Mouse (Mus musculus): ENCODE data around the gene Mapkap1. TPM values are rescaled to one million over a fixed set of nuclear protein-coding genes. Genes with fewer than 3 reads are reported as not detected.

The Mapkap1 gene
- polyA plus RNA-seq, 1 experiment from 2014 or later = 117 TPM

DNA sequence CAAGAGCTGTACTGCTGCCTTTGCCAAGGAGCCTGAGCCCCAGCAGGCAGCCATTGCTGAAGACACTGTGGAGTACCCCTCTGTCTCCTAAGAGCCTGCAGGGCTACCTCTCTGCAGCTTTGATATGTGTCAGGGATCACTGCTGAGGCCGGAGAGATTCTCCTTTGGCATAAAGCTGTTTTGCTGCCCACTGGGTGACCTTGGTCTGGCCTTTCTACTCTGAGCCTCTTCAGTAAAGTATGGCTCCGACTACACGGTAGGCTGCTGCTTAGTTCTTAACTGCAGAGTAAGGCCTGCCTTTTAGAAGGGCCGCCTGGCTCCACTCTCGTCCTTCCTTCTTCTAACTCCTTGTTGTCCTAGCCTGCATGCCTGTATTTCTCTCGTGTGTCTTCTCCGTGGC, 142.9 kb downstream of the Mapkap1 start:
- Histone ChIP-seq H3K4me1 (replicated peaks) (peaks cover 16% of the 10 kb centered on the region), H3K9me3 (no peaks in the 10 kb centered on the region), H3K27me3 (0 out of 2 replicates have a peak, but pooled peaks cover 6% of the 10 kb centered on the region), H3K4me3 (replicated peaks) (no peak overlapping the region), H3K27ac (no peak overlapping the region), H3K9ac (replicated peaks) (no peak overlapping the region), H3K36me3 (no peaks in the 10 kb centered on the region), H3K4me2 (no peak overlapping the region)
- ATAC-seq (ENCODE audit: insufficient number of reproducible peaks, insufficient read depth, low FRiP score, low TSS enrichment, low read depth) = no peak
- 84% methylated on average over 7 of the region's 7 CpGs for WGBS

GRCm38 (mm10) chr2:34552772-34553171, 146.2 kb downstream of the Mapkap1 start:
- H3K4me1 ChIP-seq (replicated peaks) = peaks cover 28% of the 10 kb centered on the region
- WGBS = 62% methylated on average over 2 of the region's 2 CpGs
- no peak overlapping the region for H3K4me3 ChIP-seq (replicated peaks)
- no peak for ATAC-seq (ENCODE audit: insufficient number of reproducible peaks, insufficient read depth, low FRiP score, low TSS enrichment, low read depth)
- H3K27me3 ChIP-seq = 0 out of 2 replicates have a peak, but pooled peaks cover 10% of the 10 kb centered on the region
- no peaks in the 10 kb centered on the region for H3K9me3 ChIP-seq
- no peak overlapping the region for H3K4me2 ChIP-seq
- H3K27ac ChIP-seq = no peak overlapping the region
- H3K9ac ChIP-seq (replicated peaks) = no peak overlapping the region
- H3K36me3 ChIP-seq = no peaks in the 10 kb centered on the region

DNA sequence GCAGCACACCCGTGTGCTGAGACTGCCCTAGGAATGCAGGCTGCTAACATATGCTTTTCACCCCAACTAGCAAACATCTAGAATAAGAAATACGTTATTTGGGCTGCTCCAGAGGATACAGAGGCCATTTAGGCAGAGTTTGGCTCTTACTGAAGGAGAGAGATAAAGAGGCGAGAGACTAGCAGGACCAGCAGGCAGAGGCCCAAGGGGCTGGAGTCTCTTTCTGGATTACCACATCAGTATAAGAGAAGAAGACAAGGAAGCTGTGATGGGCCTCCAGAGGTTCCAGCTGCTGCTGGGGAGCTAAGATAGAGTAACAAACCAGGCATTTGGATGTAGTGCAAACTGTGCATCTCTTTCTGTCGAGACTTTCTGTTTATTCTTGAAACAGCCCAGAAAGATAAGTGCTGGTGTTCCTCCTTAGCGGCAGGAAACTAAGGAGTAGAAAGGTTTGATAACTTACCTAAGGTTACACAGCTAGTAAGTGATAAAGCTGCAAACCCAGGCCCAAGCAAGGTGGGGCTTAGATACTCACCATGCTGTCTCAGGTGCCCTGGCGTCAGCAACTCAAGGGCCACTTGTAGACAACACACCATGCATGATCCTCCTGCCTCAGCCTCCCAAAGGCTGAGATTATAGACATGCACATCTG, 147.1 kb downstream of the Mapkap1 start:
- ATAC-seq (ENCODE audit: insufficient number of reproducible peaks, insufficient read depth, low FRiP score, low TSS enrichment, low read depth) = no peak
- Histone ChIP-seq H3K4me2 (no peak overlapping the region), H3K27ac (no peak overlapping the region), H3K9ac (replicated peaks) (no peak overlapping the region), H3K4me3 (replicated peaks) (no peak overlapping the region), H3K4me1 (replicated peaks) (peaks cover 28% of the 10 kb centered on the region), H3K27me3 (0 out of 2 replicates have a peak, but pooled peaks cover 10% of the 10 kb centered on the region), H3K9me3 (no peaks in the 10 kb centered on the region), H3K36me3 (peaks cover 5% of the 10 kb centered on the region; the same call in 1 of the 2 replicates)
- 79% methylated on average over 6 of the region's 6 CpGs for WGBS

GRCm38 (mm10) chr2:34560146-34560545, 153.6 kb downstream of the Mapkap1 start:
- Histone ChIP-seq H3K27ac (no peak overlapping the region), H3K4me1 (replicated peaks) (peaks cover 21% of the 10 kb centered on the region), H3K27me3 (peaks cover 4% of the 10 kb centered on the region; the same call in 1 of the 2 replicates), H3K36me3 (peaks cover 6% of the 10 kb centered on the region; the same call in 1 of the 2 replicates), H3K9me3 (no peaks in the 10 kb centered on the region), H3K4me3 (replicated peaks) (no peak overlapping the region), H3K9ac (replicated peaks) (no peak overlapping the region), H3K4me2 (no peak overlapping the region)
- no peak for ATAC-seq (ENCODE audit: insufficient number of reproducible peaks, insufficient read depth, low FRiP score, low TSS enrichment, low read depth)
- WGBS = 78% methylated on average over 5 of the region's 5 CpGs

DNA sequence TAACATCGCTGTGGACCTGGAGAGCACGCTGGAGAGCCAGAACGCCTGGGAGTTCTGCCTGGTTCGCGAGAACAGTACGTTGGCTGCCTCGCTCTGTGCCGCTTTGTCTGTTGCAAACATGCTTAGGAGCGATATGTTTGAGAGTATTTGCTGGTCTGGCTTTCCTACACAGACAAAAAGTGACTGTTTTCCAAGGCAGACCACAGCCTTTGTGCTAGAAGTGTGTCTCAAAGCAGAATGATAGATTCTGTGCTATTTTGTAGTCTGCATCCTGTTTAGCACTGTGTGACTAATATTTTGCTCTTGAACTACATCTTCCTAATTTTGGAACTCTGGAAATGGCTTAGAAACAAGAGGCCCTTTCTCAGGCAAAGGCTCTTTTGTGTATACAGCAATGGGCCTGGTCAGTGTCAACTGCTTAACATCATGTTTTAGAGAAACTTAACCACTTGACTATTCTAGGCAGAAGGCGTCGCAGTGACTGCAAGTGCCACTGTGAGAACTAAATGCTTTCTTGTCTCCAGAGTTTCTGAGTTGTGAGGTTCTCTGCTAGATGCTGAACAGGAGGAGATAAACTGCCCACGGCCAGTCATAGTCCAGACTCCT, 156.6 kb downstream of the Mapkap1 start:
- no peak overlapping the region for H3K27ac ChIP-seq
- H3K4me1 ChIP-seq (replicated peaks) = peaks cover 14% of the 10 kb centered on the region
- no peak overlapping the region for H3K4me2 ChIP-seq
- H3K36me3 ChIP-seq = peaks cover 6% of the 10 kb centered on the region; the same call in 1 of the 2 replicates
- no peaks in the 10 kb centered on the region; the same call in 1 of the 2 replicates for H3K27me3 ChIP-seq
- H3K4me3 ChIP-seq (replicated peaks) = no peak overlapping the region
- no peak overlapping the region for H3K9ac ChIP-seq (replicated peaks)
- no peaks in the 10 kb centered on the region for H3K9me3 ChIP-seq
- ATAC-seq (ENCODE audit: insufficient number of reproducible peaks, insufficient read depth, low FRiP score, low TSS enrichment, low read depth) = no peak
- 58% methylated on average over 12 of the region's 12 CpGs for WGBS

GRCm38 (mm10) chr2:34563865-34564264, 157.3 kb downstream of the Mapkap1 start:
- Histone ChIP-seq H3K27ac (no peak overlapping the region), H3K9ac (replicated peaks) (no peak overlapping the region), H3K36me3 (no peaks in the 10 kb centered on the region), H3K4me1 (replicated peaks) (peaks cover 14% of the 10 kb centered on the region), H3K27me3 (no peaks in the 10 kb centered on the region; the same call in 1 of the 2 replicates), H3K9me3 (no peaks in the 10 kb centered on the region), H3K4me2 (no peak overlapping the region), H3K4me3 (replicated peaks) (no peak overlapping the region)
- ATAC-seq (ENCODE audit: insufficient number of reproducible peaks, insufficient read depth, low FRiP score, low TSS enrichment, low read depth) = no peak

GRCm38 (mm10) chr2:34566146-34566545, 159.6 kb downstream of the Mapkap1 start:
- WGBS = 86% methylated on average over 4 of the region's 4 CpGs

DNA sequence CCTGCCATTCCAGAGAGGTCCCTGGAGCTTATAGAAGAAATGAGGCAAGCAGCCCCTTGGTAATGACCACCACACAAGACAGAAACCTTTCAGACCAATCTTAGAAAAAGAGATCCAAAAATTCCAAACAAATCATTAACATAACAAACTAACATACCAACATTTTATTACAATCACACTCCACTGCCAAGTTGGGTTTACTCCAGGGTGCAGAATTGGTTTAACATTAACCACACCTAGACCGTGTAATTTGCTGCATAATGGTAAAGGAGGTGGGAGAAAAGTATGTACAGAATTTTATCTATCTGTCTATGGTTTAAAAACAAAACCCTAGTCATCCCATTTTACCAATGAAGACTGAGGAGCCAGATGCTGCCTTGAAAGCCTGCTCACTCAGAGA, 160.0 kb downstream of the Mapkap1 start:
- WGBS = 79% methylated on average over 1 of the region's 1 CpGs
- no peak overlapping the region for H3K4me3 ChIP-seq (replicated peaks)
- no peak overlapping the region for H3K27ac ChIP-seq
- H3K9me3 ChIP-seq = no peaks in the 10 kb centered on the region
- H3K4me1 ChIP-seq (replicated peaks) = peaks cover 37% of the 10 kb centered on the region
- H3K4me2 ChIP-seq = no peak overlapping the region
- no peak overlapping the region for H3K9ac ChIP-seq (replicated peaks)
- ATAC-seq (ENCODE audit: insufficient number of reproducible peaks, insufficient read depth, low FRiP score, low TSS enrichment, low read depth) = no peak
- H3K27me3 ChIP-seq = peaks cover 2% of the 10 kb centered on the region; the same call in 1 of the 2 replicates
- H3K36me3 ChIP-seq = no peaks in the 10 kb centered on the region

More at GRCm38 (mm10) chr2:34566146-34566545, 159.6 kb downstream of the Mapkap1 start:
- Histone ChIP-seq H3K9ac (replicated peaks) (no peak overlapping the region), H3K27me3 (no peaks in the 10 kb centered on the region; the same call in 1 of the 2 replicates), H3K27ac (no peak overlapping the region), H3K9me3 (no peaks in the 10 kb centered on the region), H3K4me1 (replicated peaks) (peaks cover 33% of the 10 kb centered on the region), H3K4me2 (no peak overlapping the region), H3K36me3 (no peaks in the 10 kb centered on the region), H3K4me3 (replicated peaks) (no peak overlapping the region)
- ATAC-seq (ENCODE audit: insufficient number of reproducible peaks, insufficient read depth, low FRiP score, low TSS enrichment, low read depth) = no peak

DNA sequence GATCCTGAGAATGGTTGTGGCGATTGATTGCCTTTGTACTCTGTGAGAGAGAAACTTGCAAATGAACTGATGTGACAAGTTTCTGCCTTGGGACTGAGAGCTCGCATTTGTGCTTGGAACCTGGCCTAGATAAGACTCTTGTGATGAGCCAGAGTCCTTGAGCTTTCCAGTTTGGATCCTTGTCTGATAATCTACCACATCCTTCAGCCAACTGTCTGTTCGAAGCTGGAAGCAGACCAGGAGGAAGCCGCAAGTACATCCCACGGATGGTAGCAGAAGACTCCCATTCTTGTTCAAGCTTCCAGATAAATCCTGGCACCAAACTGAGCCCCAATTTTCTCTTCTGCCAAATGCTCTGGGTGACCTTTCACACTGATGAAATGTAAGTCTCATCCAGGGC, 162.6 kb downstream of the Mapkap1 start:
- Histone ChIP-seq H3K27me3 (peaks cover 7% of the 10 kb centered on the region; the same call in 1 of the 2 replicates), H3K4me3 (replicated peaks) (no peak overlapping the region), H3K9ac (replicated peaks) (no peak overlapping the region), H3K4me1 (replicated peaks) (peaks cover 49% of the 10 kb centered on the region), H3K9me3 (no peaks in the 10 kb centered on the region), H3K27ac (no peak overlapping the region), H3K4me2 (no peak overlapping the region), H3K36me3 (no peaks in the 10 kb centered on the region)
- ATAC-seq (ENCODE audit: insufficient number of reproducible peaks, insufficient read depth, low FRiP score, low TSS enrichment, low read depth) = no peak
- 82% methylated on average over 5 of the region's 5 CpGs for WGBS

- H3K9ac ChIP-seq (replicated peaks) = no peak overlapping the region
- H3K4me2 ChIP-seq = no peak overlapping the region
- WGBS = 8% methylated on average over 6 of the region's 6 CpGs
Observed at GRCm38 (mm10) chr2:34570378-34570777, 163.8 kb downstream of the Mapkap1 start.

DNA sequence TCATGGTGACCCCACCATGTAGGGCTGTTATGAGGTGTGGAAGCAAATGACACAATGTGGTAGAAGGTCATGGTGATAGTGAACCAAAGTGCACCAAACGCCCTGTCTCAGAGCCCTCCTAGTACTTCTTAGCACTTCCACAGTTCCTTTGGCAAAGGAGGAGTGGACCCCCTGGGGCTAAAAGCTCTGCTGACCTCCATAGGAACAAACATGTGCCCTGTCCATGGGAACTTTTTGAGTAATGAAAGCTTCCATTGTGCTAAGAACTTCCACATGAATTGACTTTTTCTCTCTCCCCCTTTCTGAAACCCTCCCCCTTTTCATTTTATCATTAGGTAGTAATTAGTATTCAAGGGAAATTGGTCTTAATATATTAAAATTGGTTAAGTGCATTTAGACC, 164.5 kb downstream of the Mapkap1 start:
- ATAC-seq (ENCODE audit: insufficient number of reproducible peaks, insufficient read depth, low FRiP score, low TSS enrichment, low read depth) = no peak
- H3K27me3 ChIP-seq = peaks cover 7% of the 10 kb centered on the region; the same call in 1 of the 2 replicates

More at GRCm38 (mm10) chr2:34570378-34570777, 163.8 kb downstream of the Mapkap1 start:
- no peak overlapping the region for H3K4me3 ChIP-seq (replicated peaks)
- H3K36me3 ChIP-seq = no peaks in the 10 kb centered on the region
- peaks cover 58% of the 10 kb centered on the region for H3K4me1 ChIP-seq (replicated peaks)
- 0 out of 2 replicates have a peak overlapping the region, but pooled peaks have one; percentile 5 for H3K27ac ChIP-seq
- no peaks in the 10 kb centered on the region for H3K9me3 ChIP-seq
- ATAC-seq (ENCODE audit: insufficient number of reproducible peaks, insufficient read depth, low FRiP score, low TSS enrichment, low read depth) = no peak
- peaks cover 7% of the 10 kb centered on the region; the same call in 1 of the 2 replicates for H3K27me3 ChIP-seq

More for the DNA sequence above, 164.5 kb downstream of the Mapkap1 start:
- H3K4me2 ChIP-seq = no peak overlapping the region
- H3K9ac ChIP-seq (replicated peaks) = no peak overlapping the region
- H3K4me1 ChIP-seq (replicated peaks) = peaks cover 65% of the 10 kb centered on the region
- 35% methylated on average over 1 of the region's 1 CpGs for WGBS
- no peak overlapping the region for H3K4me3 ChIP-seq (replicated peaks)
- H3K36me3 ChIP-seq = no peaks in the 10 kb centered on the region
- H3K27ac ChIP-seq = no peak overlapping the region
- no peaks in the 10 kb centered on the region for H3K9me3 ChIP-seq

All from limb, embryonic 12.5 days (tissue).